Mouse (Mus musculus) layer of hippocampus, adult 11-12 months (tissue): ENCODE results near the gene Cdk14.

Experiments used
- DNase-seq: peaks from one replicate; pipeline ENCODE4 v3.0.0; 2022; ENCODE audit warnings: low spot score

Gene Cdk14

GRCm38 (mm10) chr5:4851934-4852710 is 568.0 kb downstream of the Cdk14 start:
- DNase-seq, result no peak

- peak; percentile 53 for DNase-seq
These were observed 568.7 kb downstream of the Cdk14 start for GRCm38 (mm10) chr5:4851245-4851933.

GRCm38 (mm10) chr5:4834819-4835480 is 585.2 kb downstream of the Cdk14 start:
- no peak for DNase-seq

- DNase-seq, result no peak
These were observed 586.2 kb downstream of the Cdk14 start for GRCm38 (mm10) chr5:4833940-4834339.

- no peak for DNase-seq
These were observed 593.2 kb downstream of the Cdk14 start for GRCm38 (mm10) chr5:4826886-4827285.

- no peak for DNase-seq
These were observed 594.2 kb downstream of the Cdk14 start for GRCm38 (mm10) chr5:4825951-4826350.

- no peak for DNase-seq
These were observed 595.0 kb downstream of the Cdk14 start for GRCm38 (mm10) chr5:4825076-4825475.

GRCm38 (mm10) chr5:4824171-4824570 is 595.9 kb downstream of the Cdk14 start:
- DNase-seq, result no peak

- no peak for DNase-seq
These were observed 598.1 kb downstream of the Cdk14 start for GRCm38 (mm10) chr5:4822041-4822440.

GRCm38 (mm10) chr5:4821368-4821771 is 598.7 kb downstream of the Cdk14 start:
- DNase-seq, result no peak

GRCm38 (mm10) chr5:4816981-4817380 is 603.1 kb downstream of the Cdk14 start:
- DNase-seq, result no peak

- no peak for DNase-seq
These were observed 605.5 kb downstream of the Cdk14 start for GRCm38 (mm10) chr5:4814465-4815204.

- DNase-seq, result no peak
These were observed 606.8 kb downstream of the Cdk14 start for GRCm38 (mm10) chr5:4813357-4813756.

GRCm38 (mm10) chr5:4812036-4812729 is 607.9 kb downstream of the Cdk14 start:
- no peak for DNase-seq

- no peak for DNase-seq
These were observed 614.9 kb downstream of the Cdk14 start for GRCm38 (mm10) chr5:4805228-4805627.

GRCm38 (mm10) chr5:4803708-4804107 is 616.4 kb downstream of the Cdk14 start:
- no peak for DNase-seq

- no peak for DNase-seq
These were observed 618.1 kb downstream of the Cdk14 start for GRCm38 (mm10) chr5:4801971-4802370.

- DNase-seq, result no peak
These were observed 618.8 kb downstream of the Cdk14 start for GRCm38 (mm10) chr5:4801096-4801850.

GRCm38 (mm10) chr5:4791219-4791618 is 628.9 kb downstream of the Cdk14 start:
- no peak for DNase-seq

GRCm38 (mm10) chr5:4790265-4790664 is 629.8 kb downstream of the Cdk14 start:
- no peak for DNase-seq

- DNase-seq, result no peak
These were observed 631.6 kb downstream of the Cdk14 start for GRCm38 (mm10) chr5:4788484-4788883.
